Mouse (Mus musculus) neural tube, embryonic 15.5 days (tissue): ENCODE data around the gene Gpr149. TPM values are rescaled to one million over a fixed set of nuclear protein-coding genes. Genes with fewer than 3 reads are reported as not detected.

ENCODE experiments used
- ATAC-seq: fragments of 200-750 bp; cut with Nextera tagmentation; 2 replicates; pipeline ENCODE4 v1.8.0; 2017; ENCODE audit warnings: mild to moderate bottlenecking, moderate TSS enrichment, moderate library complexity; ENCODE audit not compliant: low FRiP score
- H3K27ac ChIP-seq: fragments of 300-500 bp; sonication (generic); replicated peaks from 2 replicates; pipeline ENCODE4 v1.5.1; 2015; ENCODE audit warnings: mild to moderate bottlenecking, inconsistent platforms
- H3K27me3 ChIP-seq: fragments of 300-500 bp; sonication (generic); replicated peaks from 2 replicates; pipeline ENCODE4 v1.6.1; 2015; ENCODE audit warnings: inconsistent platforms
- H3K36me3 ChIP-seq: fragments of 300-500 bp; sonication (generic); 2 replicates; pipeline ENCODE4 v1.6.1; 2015; ENCODE audit warnings: inconsistent platforms
- H3K4me1 ChIP-seq: fragments of 300-500 bp; sonication (generic); 2 replicates; pipeline ENCODE4 v1.6.1; 2015; ENCODE audit warnings: inconsistent platforms
- H3K4me2 ChIP-seq: fragments of 300-500 bp; sonication (generic); 2 replicates; pipeline ENCODE4 v1.6.1; 2015; ENCODE audit warnings: inconsistent platforms, mild to moderate bottlenecking, moderate library complexity
- H3K4me3 ChIP-seq: fragments of 300-500 bp; sonication (generic); replicated peaks from 2 replicates; pipeline ENCODE4 v1.5.1; 2015; ENCODE audit warnings: mild to moderate bottlenecking, inconsistent platforms
- H3K9ac ChIP-seq: fragments of 300-500 bp; sonication (generic); replicated peaks from 2 replicates; pipeline ENCODE4 v1.6.1; 2015; ENCODE audit warnings: mild to moderate bottlenecking, inconsistent platforms
- H3K9me3 ChIP-seq: fragments of 300-500 bp; sonication (generic); replicated peaks from 2 replicates; pipeline ENCODE4 v1.6.1; 2016; ENCODE audit warnings: inconsistent platforms
- WGBS: fragments of 180-500 bp; shearing (Covaris S2); methylation state at CpG from one replicate; pipeline ENCODE4 v1.1.7; 2015; ENCODE audit warnings: mixed read lengths; 5-methylcytosine and 5-hydroxymethylcytosine counted together
- polyA plus RNA-seq: library from polyadenylated mRNA; unstranded; fragments of >200 nt; fragmentation: Nextera tagmentation; extraction: Ambion mirVana; gene quantifications from 2 replicates; pipeline ENCODE4 v1.2.1, GENCODE M21; 2015

Gene Gpr149
- 4.8 and 5.3 TPM in 2 replicates for polyA plus RNA-seq

GRCm38 (mm10) chr3:62604973-62605372 lies at the start of gene Gpr149:
Gene Gpr149, minus strand, starts transcription at chr3:62605140.
- 38% methylated on average over 1 of the region's 1 CpGs for WGBS

DNA sequence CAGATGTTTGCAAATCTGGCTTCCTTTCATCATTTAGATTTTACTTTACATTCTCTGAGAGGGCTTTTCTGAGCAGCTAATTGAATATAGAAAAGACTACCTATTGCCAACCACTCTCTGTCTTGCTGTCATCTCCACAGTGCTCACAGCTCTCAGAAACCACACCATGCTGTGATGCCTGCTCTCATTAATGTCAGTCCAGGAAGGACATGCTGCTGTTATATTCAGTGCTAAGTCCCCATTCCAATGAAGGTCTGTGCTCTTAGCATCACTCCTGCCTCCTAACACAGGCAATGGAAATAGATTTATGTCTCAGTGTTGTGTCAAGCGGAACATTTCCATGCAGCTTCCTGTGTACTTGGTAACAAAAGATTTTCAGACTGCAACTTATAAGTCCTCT lies 45.6 kb upstream of the Gpr149 start:
- Histone ChIP-seq H3K9ac (no peak overlapping the region), H3K27ac (no peak overlapping the region), H3K4me3 (no peak overlapping the region), H3K36me3 (no peaks in the 10 kb centered on the region), H3K9me3 (no peaks in the 10 kb centered on the region), H3K4me2 (no peak overlapping the region), H3K27me3 (no peaks in the 10 kb centered on the region), H3K4me1 (no peaks in the 10 kb centered on the region)
- no peak for ATAC-seq
- WGBS = 51% methylated on average over 1 of the region's 1 CpGs

More at GRCm38 (mm10) chr3:62604973-62605372, at the start of gene Gpr149:
- Histone ChIP-seq H3K27ac (no peak within 1 kb of the TSS), H3K27me3 (no peaks in the 10 kb centered on the region), H3K4me2 (peak within 1 kb of the TSS; percentile 83), H3K4me1 (peaks cover 11% of the 10 kb centered on the region), H3K9me3 (no peaks in the 10 kb centered on the region), H3K4me3 (peak within 1 kb of the TSS; percentile 50), H3K36me3 (no peaks in the 10 kb centered on the region), H3K9ac (peak within 1 kb of the TSS; percentile 58; the same call in 1 of the 2 replicates)
- ATAC-seq = no peak

- Histone ChIP-seq H3K9me3 (no peaks in the 10 kb centered on the region), H3K36me3 (no peaks in the 10 kb centered on the region), H3K27me3 (no peaks in the 10 kb centered on the region), H3K27ac (no peak overlapping the region), H3K9ac (no peak overlapping the region), H3K4me1 (no peaks in the 10 kb centered on the region), H3K4me3 (no peak overlapping the region), H3K4me2 (no peak overlapping the region)
- ATAC-seq = no peak
- 65% methylated on average over 3 of the region's 3 CpGs for WGBS
These were observed 5.9 kb upstream of the Gpr149 start for GRCm38 (mm10) chr3:62610861-62611260.

- Histone ChIP-seq H3K9ac (no peak overlapping the region), H3K4me2 (no peak overlapping the region), H3K9me3 (no peaks in the 10 kb centered on the region), H3K4me1 (peaks cover 11% of the 10 kb centered on the region), H3K36me3 (no peaks in the 10 kb centered on the region), H3K4me3 (no peak overlapping the region), H3K27ac (no peak overlapping the region), H3K27me3 (no peaks in the 10 kb centered on the region)
- ATAC-seq = no peak
- 94% methylated on average over 2 of the region's 2 CpGs for WGBS
These were observed 991 bp upstream of the Gpr149 start for GRCm38 (mm10) chr3:62605931-62606330.

DNA sequence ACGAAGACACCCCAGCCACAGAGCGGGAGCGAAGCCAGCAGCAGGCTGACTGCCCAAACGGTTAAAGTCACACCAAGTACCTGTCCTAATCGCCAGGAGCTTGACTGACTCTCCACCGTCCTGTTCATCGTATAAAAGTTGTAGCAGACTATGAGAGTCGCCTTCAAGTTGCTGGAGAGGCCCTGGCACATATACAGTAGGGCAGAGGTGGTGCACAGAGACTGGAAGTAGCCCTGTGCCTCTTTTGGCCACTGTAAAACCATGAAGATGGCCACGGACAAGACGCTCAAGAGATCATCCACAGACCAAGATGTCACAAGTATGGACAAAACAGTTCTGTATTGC lies 921 bp downstream of the Gpr149 start:
- Histone ChIP-seq H3K4me1 (peaks cover 11% of the 10 kb centered on the region), H3K4me3 (peak overlapping the region; percentile 50), H3K36me3 (no peaks in the 10 kb centered on the region), H3K9ac (peak overlapping the region; percentile 58), H3K4me2 (peak overlapping the region; percentile 83), H3K27ac (no peak overlapping the region), H3K9me3 (no peaks in the 10 kb centered on the region), H3K27me3 (no peaks in the 10 kb centered on the region)
- peak; percentile 43 for ATAC-seq
- 17% methylated on average over 10 of the region's 10 CpGs for WGBS

- peak overlapping the region; percentile 50 for H3K4me3 ChIP-seq
- H3K27ac ChIP-seq = no peak overlapping the region
- H3K9ac ChIP-seq = peak overlapping the region; percentile 58
- H3K36me3 ChIP-seq = no peaks in the 10 kb centered on the region
- no peaks in the 10 kb centered on the region for H3K27me3 ChIP-seq
- peaks cover 11% of the 10 kb centered on the region for H3K4me1 ChIP-seq
- peak; percentile 88 for ATAC-seq
- 1% methylated on average over 40 of the region's 40 CpGs for WGBS
- no peaks in the 10 kb centered on the region for H3K9me3 ChIP-seq
- peak overlapping the region; percentile 83 for H3K4me2 ChIP-seq
These were observed 1.5 kb downstream of the Gpr149 start for GRCm38 (mm10) chr3:62603231-62604046.

DNA sequence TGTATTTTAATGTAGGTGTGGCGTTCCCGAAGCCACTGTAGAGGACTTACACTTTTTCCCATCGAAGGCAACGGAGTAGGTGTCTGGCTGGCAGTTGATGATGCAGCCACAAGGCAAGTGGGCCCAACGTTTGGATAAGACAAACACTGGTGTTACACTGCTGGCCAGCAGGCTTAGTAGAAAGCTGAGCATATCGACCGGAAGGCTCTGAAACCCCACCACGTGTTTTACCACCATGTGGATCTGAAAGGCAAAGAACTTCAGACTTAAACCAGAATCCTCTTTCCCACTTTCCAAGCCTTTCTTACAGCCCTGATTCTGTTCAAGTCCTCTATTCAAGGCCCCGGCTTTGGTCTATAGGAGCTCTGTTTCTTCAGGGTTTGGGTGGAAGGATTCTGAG lies 2.5 kb downstream of the Gpr149 start:
- Histone ChIP-seq H3K27ac (no peak overlapping the region), H3K9ac (no peak overlapping the region), H3K4me2 (peak overlapping the region; percentile 83), H3K27me3 (no peaks in the 10 kb centered on the region), H3K4me1 (peaks cover 11% of the 10 kb centered on the region), H3K4me3 (peak overlapping the region; percentile 50; the same call in 1 of the 2 replicates), H3K9me3 (no peaks in the 10 kb centered on the region), H3K36me3 (no peaks in the 10 kb centered on the region)
- no peak for ATAC-seq
- WGBS = 79% methylated on average over 9 of the region's 9 CpGs

- H3K4me1 ChIP-seq = no peaks in the 10 kb centered on the region
- H3K27ac ChIP-seq = no peak overlapping the region
- no peak overlapping the region for H3K4me3 ChIP-seq
- ATAC-seq = no peak
- H3K9ac ChIP-seq = no peak overlapping the region
- no peaks in the 10 kb centered on the region for H3K27me3 ChIP-seq
- no peaks in the 10 kb centered on the region for H3K36me3 ChIP-seq
- H3K9me3 ChIP-seq = no peaks in the 10 kb centered on the region
- no peak overlapping the region for H3K4me2 ChIP-seq
- 23% methylated on average over 7 of the region's 7 CpGs for WGBS
These were observed 10.1 kb downstream of the Gpr149 start for GRCm38 (mm10) chr3:62594842-62595241.

GRCm38 (mm10) chr3:62585072-62585471 lies 19.9 kb downstream of the Gpr149 start:
- Histone ChIP-seq H3K36me3 (no peaks in the 10 kb centered on the region), H3K9ac (no peak overlapping the region), H3K27ac (no peak overlapping the region), H3K4me3 (no peak overlapping the region), H3K9me3 (no peaks in the 10 kb centered on the region), H3K4me1 (no peaks in the 10 kb centered on the region), H3K4me2 (no peak overlapping the region), H3K27me3 (no peaks in the 10 kb centered on the region)
- no peak for ATAC-seq
- 89% methylated on average over 1 of the region's 1 CpGs for WGBS

DNA sequence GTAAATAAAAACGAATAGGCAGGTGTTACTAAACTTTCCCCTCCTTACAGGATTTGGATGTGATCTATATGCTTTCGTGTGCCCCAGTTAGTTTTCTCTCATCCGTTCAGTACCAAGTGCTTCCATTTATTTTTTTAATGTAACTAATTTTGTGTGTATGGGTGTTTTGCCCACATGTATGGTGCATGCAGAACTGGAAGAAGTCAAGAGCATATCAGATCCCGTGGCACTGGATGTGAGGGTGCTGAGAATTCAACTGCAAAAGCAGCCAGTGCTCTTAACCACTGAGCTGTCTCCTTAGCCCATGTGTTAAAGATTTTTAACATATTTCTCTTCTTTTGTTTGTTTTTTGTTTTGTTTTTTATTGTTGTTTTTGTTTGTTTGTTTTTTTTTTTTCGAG lies 77.3 kb downstream of the Gpr149 start:
- peak overlapping the region; percentile 19; the same call in 1 of the 2 replicates for H3K4me2 ChIP-seq
- WGBS = 74% methylated on average over 5 of the region's 5 CpGs

GRCm38 (mm10) chr3:62527160-62527559 lies 77.8 kb downstream of the Gpr149 start:
- no peak for ATAC-seq
- Histone ChIP-seq H3K4me2 (peak overlapping the region; percentile 19; the same call in 1 of the 2 replicates), H3K27ac (no peak overlapping the region), H3K4me1 (no peaks in the 10 kb centered on the region), H3K9me3 (no peaks in the 10 kb centered on the region), H3K9ac (no peak overlapping the region), H3K4me3 (no peak overlapping the region), H3K27me3 (no peaks in the 10 kb centered on the region), H3K36me3 (no peaks in the 10 kb centered on the region)
- WGBS = 43% methylated on average over 4 of the region's 4 CpGs

More for the DNA sequence above, 77.3 kb downstream of the Gpr149 start:
- ATAC-seq = no peak
- Histone ChIP-seq H3K4me1 (no peaks in the 10 kb centered on the region), H3K27me3 (no peaks in the 10 kb centered on the region), H3K27ac (no peak overlapping the region), H3K4me3 (no peak overlapping the region), H3K36me3 (no peaks in the 10 kb centered on the region), H3K9me3 (no peaks in the 10 kb centered on the region), H3K9ac (no peak overlapping the region)

DNA sequence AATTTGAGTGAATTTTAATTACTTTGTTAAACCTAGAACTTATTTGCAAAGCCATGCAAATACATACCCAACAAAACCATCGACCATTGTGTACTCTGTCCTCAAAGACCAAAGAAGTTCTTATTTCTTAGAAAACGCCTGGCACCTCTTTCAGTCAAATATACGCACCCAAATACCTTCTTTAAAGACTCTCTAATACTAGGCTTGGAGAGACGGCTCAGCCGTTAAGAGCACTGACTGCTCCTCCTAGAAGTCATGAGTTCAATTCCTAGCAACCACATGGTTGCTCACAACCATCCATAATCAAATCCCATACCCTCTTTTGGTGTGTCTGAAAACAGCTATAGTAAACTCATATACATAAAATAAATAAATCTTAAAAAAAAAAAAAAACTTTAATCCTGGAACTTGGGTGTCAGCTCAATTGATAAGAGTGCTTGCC lies 97.7 kb downstream of the Gpr149 start:
- Histone ChIP-seq H3K4me1 (peaks cover 18% of the 10 kb centered on the region), H3K9me3 (no peaks in the 10 kb centered on the region), H3K9ac (no peak overlapping the region), H3K4me3 (peak overlapping the region; percentile 97), H3K27ac (0 out of 2 replicates have a peak overlapping the region, but pooled peaks have one; percentile 98), H3K4me2 (peak overlapping the region; percentile 75), H3K36me3 (no peaks in the 10 kb centered on the region), H3K27me3 (no peaks in the 10 kb centered on the region)
- WGBS = 34% methylated on average over 5 of the region's 5 CpGs
- peak; percentile 19 for ATAC-seq
